Mouse (Mus musculus): Measurements from ENCODE around the gene Ly6g6f. TPM values are rescaled to one million over a fixed set of nuclear protein-coding genes. Genes with fewer than 3 reads are reported as not detected.

Gene Ly6g6f
- polyA plus RNA-seq, 1 experiment from 2014 or later = 0.29 TPM

GRCm38 (mm10) chr17:35076507-35077176, 8.8 kb downstream of the Ly6g6f start, which contains the start of gene Ly6g6e:
Ly6g6e (plus strand) TSS chr17:35076902.
- H3K4me1 ChIP-seq (replicated peaks) = peaks cover 26% of the 10 kb centered on the region
- H3K9me3 ChIP-seq (replicated peaks) = no peaks in the 10 kb centered on the region
- peak within 1 kb of the TSS; percentile 59 for H3K4me2 ChIP-seq
- peak within 1 kb of the TSS; percentile 37 for H3K4me3 ChIP-seq
- no peaks in the 10 kb centered on the region for H3K36me3 ChIP-seq
- no peak for ATAC-seq (replicated peaks; ENCODE audit: insufficient number of reproducible peaks, insufficient read depth, low FRiP score, low read depth)
- peaks cover 4% of the 10 kb centered on the region; the same call in 1 of the 2 replicates for H3K27me3 ChIP-seq
- peak within 1 kb of the TSS; percentile 42 for H3K9ac ChIP-seq
- H3K27ac ChIP-seq = peak within 1 kb of the TSS; percentile 10; the same call in 1 of the 2 replicates
- WGBS = 33% methylated on average over 10 of the region's 10 CpGs

- Histone ChIP-seq H3K4me3 (no peak overlapping the region), H3K36me3 (no peaks in the 10 kb centered on the region), H3K9me3 (replicated peaks) (no peaks in the 10 kb centered on the region), H3K9ac (no peak overlapping the region), H3K4me2 (no peak overlapping the region), H3K4me1 (replicated peaks) (peaks cover 20% of the 10 kb centered on the region), H3K27ac (no peak overlapping the region), H3K27me3 (peaks cover 2% of the 10 kb centered on the region; the same call in 1 of the 2 replicates)
- ATAC-seq (replicated peaks; ENCODE audit: insufficient number of reproducible peaks, insufficient read depth, low FRiP score, low read depth) = no peak
- 47% methylated on average over 17 of the region's 17 CpGs for WGBS
Observed at GRCm38 (mm10) chr17:35074097-35074496, 11.3 kb downstream of the Ly6g6f start.

- no peaks in the 10 kb centered on the region for H3K9me3 ChIP-seq (replicated peaks)
- no peak overlapping the region for H3K4me3 ChIP-seq
- H3K4me1 ChIP-seq (replicated peaks) = peaks cover 5% of the 10 kb centered on the region
- H3K4me2 ChIP-seq = no peak overlapping the region
- no peaks in the 10 kb centered on the region for H3K36me3 ChIP-seq
- ATAC-seq (replicated peaks; ENCODE audit: insufficient number of reproducible peaks, insufficient read depth, low FRiP score, low read depth) = no peak
- H3K9ac ChIP-seq = no peak overlapping the region
- H3K27ac ChIP-seq = no peak overlapping the region
- 70% methylated on average over 9 of the region's 9 CpGs for WGBS
- peaks cover 27% of the 10 kb centered on the region for H3K27me3 ChIP-seq
Observed at GRCm38 (mm10) chr17:35071454-35071853, 14.0 kb downstream of the Ly6g6f start.

GRCm38 (mm10) chr17:35070556-35071229, 14.7 kb downstream of the Ly6g6f start:
- no peak for ATAC-seq (replicated peaks; ENCODE audit: insufficient number of reproducible peaks, insufficient read depth, low FRiP score, low read depth)
- H3K27ac ChIP-seq = no peak overlapping the region
- WGBS = 41% methylated on average over 6 of the region's 6 CpGs
- peaks cover 34% of the 10 kb centered on the region for H3K27me3 ChIP-seq
- H3K9me3 ChIP-seq (replicated peaks) = no peaks in the 10 kb centered on the region
- no peaks in the 10 kb centered on the region for H3K36me3 ChIP-seq
- no peak overlapping the region for H3K9ac ChIP-seq
- peaks cover 6% of the 10 kb centered on the region for H3K4me1 ChIP-seq (replicated peaks)
- H3K4me2 ChIP-seq = no peak overlapping the region
- H3K4me3 ChIP-seq = no peak overlapping the region

- H3K4me1 ChIP-seq (replicated peaks) = peaks cover 22% of the 10 kb centered on the region
- peaks cover 51% of the 10 kb centered on the region for H3K27me3 ChIP-seq
- no peak overlapping the region for H3K4me3 ChIP-seq
- H3K9me3 ChIP-seq (replicated peaks) = no peaks in the 10 kb centered on the region
- no peak overlapping the region for H3K27ac ChIP-seq
- no peak overlapping the region for H3K9ac ChIP-seq
- ATAC-seq (replicated peaks; ENCODE audit: insufficient number of reproducible peaks, insufficient read depth, low FRiP score, low read depth) = no peak
- WGBS = 69% methylated on average over 17 of the region's 17 CpGs
- no peak overlapping the region for H3K4me2 ChIP-seq
- H3K36me3 ChIP-seq = no peaks in the 10 kb centered on the region
Observed at GRCm38 (mm10) chr17:35068213-35068914, 17.0 kb downstream of the Ly6g6f start.

GRCm38 (mm10) chr17:35066084-35066483, 19.3 kb downstream of the Ly6g6f start, which contains the start of gene Mpig6b:
Mpig6b (minus strand) TSS chr17:35066184.
- peaks cover 8% of the 10 kb centered on the region; the same call in 1 of the 2 replicates for H3K36me3 ChIP-seq
- H3K4me1 ChIP-seq (replicated peaks) = peaks cover 26% of the 10 kb centered on the region
- no peak for ATAC-seq (replicated peaks; ENCODE audit: insufficient number of reproducible peaks, insufficient read depth, low FRiP score, low read depth)
- peak within 1 kb of the TSS; percentile 78 for H3K4me2 ChIP-seq
- H3K4me3 ChIP-seq = peak within 1 kb of the TSS; percentile 47
- no peaks in the 10 kb centered on the region for H3K9me3 ChIP-seq (replicated peaks)
- WGBS = 44% methylated on average over 10 of the region's 10 CpGs
- peak within 1 kb of the TSS; percentile 34 for H3K9ac ChIP-seq
- peaks cover 51% of the 10 kb centered on the region for H3K27me3 ChIP-seq
- H3K27ac ChIP-seq = no peak within 1 kb of the TSS

- Histone ChIP-seq H3K36me3 (peaks cover 13% of the 10 kb centered on the region; the same call in 1 of the 2 replicates), H3K27ac (0 out of 2 replicates have a peak within 1 kb of the TSS, but pooled peaks have one; percentile 34), H3K27me3 (peaks cover 51% of the 10 kb centered on the region), H3K9me3 (replicated peaks) (no peaks in the 10 kb centered on the region), H3K4me1 (replicated peaks) (peaks cover 30% of the 10 kb centered on the region), H3K9ac (peak within 1 kb of the TSS; percentile 34), H3K4me2 (peak within 1 kb of the TSS; percentile 78), H3K4me3 (peak within 1 kb of the TSS; percentile 47)
- WGBS = 3% methylated on average over 48 of the region's 48 CpGs
- ATAC-seq (replicated peaks; ENCODE audit: insufficient number of reproducible peaks, insufficient read depth, low FRiP score, low read depth) = no peak; the same call in 1 of the 2 replicates
Observed at GRCm38 (mm10) chr17:35064951-35065947, 20.2 kb downstream of the Ly6g6f start, which contains the start of gene Ly6g6c. Ly6g6c (plus strand) TSS chr17:35065388.

GRCm38 (mm10) chr17:35064378-35064877, 21.0 kb downstream of the Ly6g6f start:
- 0 out of 2 replicates have a peak overlapping the region, but pooled peaks have one; percentile 34 for H3K27ac ChIP-seq
- peak overlapping the region; percentile 47 for H3K4me3 ChIP-seq
- WGBS = 33% methylated on average over 10 of the region's 10 CpGs
- H3K9ac ChIP-seq = 0 out of 2 replicates have a peak overlapping the region, but pooled peaks have one; percentile 34
- ATAC-seq (replicated peaks; ENCODE audit: insufficient number of reproducible peaks, insufficient read depth, low FRiP score, low read depth) = no peak
- no peaks in the 10 kb centered on the region for H3K9me3 ChIP-seq (replicated peaks)
- peaks cover 13% of the 10 kb centered on the region; the same call in 1 of the 2 replicates for H3K36me3 ChIP-seq
- H3K4me2 ChIP-seq = peak overlapping the region; percentile 78
- peaks cover 51% of the 10 kb centered on the region for H3K27me3 ChIP-seq
- peaks cover 35% of the 10 kb centered on the region for H3K4me1 ChIP-seq (replicated peaks)

GRCm38 (mm10) chr17:35063466-35063865, 21.9 kb downstream of the Ly6g6f start:
- ATAC-seq (replicated peaks; ENCODE audit: insufficient number of reproducible peaks, insufficient read depth, low FRiP score, low read depth) = no peak
- Histone ChIP-seq H3K4me1 (replicated peaks) (peaks cover 38% of the 10 kb centered on the region), H3K9me3 (replicated peaks) (no peaks in the 10 kb centered on the region), H3K4me2 (no peak overlapping the region), H3K27me3 (peaks cover 43% of the 10 kb centered on the region), H3K36me3 (peaks cover 14% of the 10 kb centered on the region; the same call in 1 of the 2 replicates), H3K4me3 (no peak overlapping the region), H3K9ac (no peak overlapping the region), H3K27ac (no peak overlapping the region)
- WGBS = 82% methylated on average over 3 of the region's 3 CpGs

- Histone ChIP-seq H3K27me3 (peaks cover 22% of the 10 kb centered on the region), H3K9ac (no peak overlapping the region), H3K27ac (no peak overlapping the region), H3K4me3 (no peak overlapping the region), H3K4me1 (replicated peaks) (peaks cover 41% of the 10 kb centered on the region), H3K36me3 (peaks cover 32% of the 10 kb centered on the region), H3K9me3 (replicated peaks) (no peaks in the 10 kb centered on the region), H3K4me2 (peak overlapping the region; percentile 71; the same call in 1 of the 2 replicates)
- no peak for ATAC-seq (replicated peaks; ENCODE audit: insufficient number of reproducible peaks, insufficient read depth, low FRiP score, low read depth)
- 89% methylated on average over 8 of the region's 8 CpGs for WGBS
Observed at GRCm38 (mm10) chr17:35061299-35061698, 24.1 kb downstream of the Ly6g6f start.

All from heart, embryonic 15.5 days (tissue).